Mouse (Mus musculus) liver, embryonic 14.5 days (tissue): ENCODE measurements around the gene Nutm1. TPM values are rescaled to one million over a fixed set of nuclear protein-coding genes. Genes with fewer than 3 reads are reported as not detected.

Experiments
- ATAC-seq: fragments of 200-750 bp; cut with Nextera tagmentation; 2 replicates; pipeline ENCODE4 v1.8.0; 2017; ENCODE audit warnings: moderate number of reproducible peaks, mild to moderate bottlenecking, moderate library complexity; ENCODE audit not compliant: insufficient read depth
- DNase-seq, 3 experiments: peaks; one replicate each; pipeline ENCODE4 v3.0.0-alpha.2; 2012 to 2013; ENCODE audit warnings: low read depth in 3 of 3, low spot score in 3 of 3
- H3K27ac ChIP-seq: fragments of 300-500 bp; sonication (generic); 2 replicates; pipeline ENCODE4 v1.5.1; 2014; ENCODE audit warnings: moderate library complexity, mild to moderate bottlenecking, control low read depth, inconsistent platforms
- H3K27me3 ChIP-seq: fragments of 300-500 bp; sonication (generic); 2 replicates; pipeline ENCODE4 v1.6.1; 2014; ENCODE audit warnings: mild to moderate bottlenecking, low read length, moderate library complexity; ENCODE audit not compliant: control insufficient read depth, insufficient read depth
- H3K36me3 ChIP-seq: fragments of 300-500 bp; sonication (generic); replicated peaks from 2 replicates; pipeline ENCODE4 v1.6.1; 2014; ENCODE audit warnings: low read depth; ENCODE audit not compliant: control insufficient read depth, insufficient read depth
- H3K4me1 ChIP-seq, 2 experiments: fragments of 200-500 bp in 1 of 2; fragments of 300-500 bp in 1 of 2; sonication (generic) in 1 of 2; replicated peaks; 2 replicates each; pipeline ENCODE4 v1.6.1; 2012 to 2014; ENCODE audit warnings: antibody characterized with exemption in 1 of 2, inconsistent platforms in 1 of 2, low read length in 1 of 2; ENCODE audit not compliant: control insufficient read depth in 2 of 2, insufficient read depth in 2 of 2
- H3K4me2 ChIP-seq: fragments of 300-500 bp; sonication (generic); 2 replicates; pipeline ENCODE4 v1.6.1; 2014; ENCODE audit warnings: low read depth, mild to moderate bottlenecking, control low read depth, moderate library complexity
- H3K4me3 ChIP-seq, 2 experiments: fragments of 200-500 bp in 1 of 2; fragments of 300-500 bp in 1 of 2; sonication (generic) in 1 of 2; 2 replicates each; pipeline ENCODE4 v1.5.1; 2012 to 2014; ENCODE audit warnings: low read depth in 2 of 2, low read length in 2 of 2, mild to moderate bottlenecking in 2 of 2, control low read depth in 1 of 2, inconsistent platforms in 1 of 2, moderate library complexity in 1 of 2; ENCODE audit not compliant: insufficient read depth in 1 of 2
- H3K9ac ChIP-seq: fragments of 300-500 bp; sonication (generic); replicated peaks from 2 replicates; pipeline ENCODE4 v1.6.1; 2014; ENCODE audit warnings: mild to moderate bottlenecking, control low read depth, moderate library complexity
- H3K9me3 ChIP-seq: fragments of 300-500 bp; sonication (generic); 2 replicates; pipeline ENCODE4 v1.6.1; 2016; ENCODE audit warnings: low read length, mixed read lengths; ENCODE audit not compliant: control insufficient read depth
- CTCF ChIP-seq: IDR thresholded peaks from 2 replicates; pipeline ENCODE4 v1.5.1; 2016; ENCODE audit warnings: antibody characterized with exemption, low read depth, control low read depth
- EP300 ChIP-seq: IDR thresholded peaks from 2 replicates; pipeline ENCODE4 v1.6.1; 2016; ENCODE audit warnings: antibody characterized with exemption, low read depth
- WGBS: fragments of 180-500 bp; shearing (Covaris S2); extraction: QIAGEN DNeasy Blood & Tissue Kit; methylation state at CpG from one replicate; pipeline ENCODE4 v1.1.7; 2014; ENCODE audit not compliant: insufficient replicate concordance; 5-methylcytosine and 5-hydroxymethylcytosine counted together
- polyA plus RNA-seq, 2 experiments: library from polyadenylated mRNA; depleted of rRNA in 1 of 2; stranded (reverse) in 1 of 2; unstranded in 1 of 2; fragments of >200 nt; fragmentation: Nextera tagmentation in 1 of 2; extraction: Ambion mirVana in 1 of 2; gene quantifications; 2 replicates each; pipeline versions ENCODE4 v1.2.1 to v1.2.3; 2012 to 2014

Nutm1 gene
- polyA plus RNA-seq, 2 experiments, result not detected

DNA sequence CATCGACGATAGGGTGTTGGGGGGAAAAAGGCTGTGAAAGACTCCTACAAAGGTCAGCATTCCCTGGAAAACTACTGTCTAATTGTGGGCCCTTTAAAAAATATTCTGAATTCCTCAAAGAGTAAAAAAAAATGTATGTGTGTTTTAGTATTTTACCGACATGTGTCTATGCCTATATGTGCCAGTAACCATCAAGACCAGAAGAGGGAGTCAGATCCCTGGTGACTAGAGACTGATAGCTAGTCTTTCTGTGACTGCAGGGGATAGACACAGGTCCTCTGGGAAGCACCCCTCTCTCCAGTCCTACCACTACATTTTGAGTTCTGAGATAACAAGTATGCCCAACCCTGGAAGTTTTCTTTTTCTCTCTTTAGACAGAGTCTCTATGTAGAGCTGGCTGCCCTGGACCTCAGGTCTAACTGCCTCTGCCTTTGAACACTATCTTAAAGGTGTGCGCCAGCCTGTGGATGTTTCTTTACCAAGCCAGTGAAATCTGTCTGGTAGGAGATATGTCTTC, 3.7 kb upstream of the Nutm1 start:
- Histone ChIP-seq H3K4me2 (peak overlapping the region; percentile 83), H3K4me3 (peak overlapping the region; percentile 76 to 99), H3K9me3 (no peaks in the 10 kb centered on the region), H3K9ac (peak overlapping the region; percentile 79), H3K36me3 (no peaks in the 10 kb centered on the region), H3K27me3 (no peaks in the 10 kb centered on the region), H3K27ac (peak overlapping the region; percentile 73), H3K4me1 (peaks cover 10 to 20% of the 10 kb centered on the region in 2 experiments; a peak in 3 of 4 replicates)
- DNase-seq, result peak in 1 of 3 experiments; percentile 36
- TF ChIP-seq EP300 (no peak), CTCF (peak; percentile 59)
- WGBS, result 18% methylated on average over 4 of the region's 4 CpGs
- ATAC-seq, result no peak

- Histone ChIP-seq H3K36me3 (no peaks in the 10 kb centered on the region), H3K4me1 (peaks cover 10 to 19% of the 10 kb centered on the region in 2 experiments; a peak in 3 of 4 replicates), H3K27me3 (no peaks in the 10 kb centered on the region), H3K9ac (peak within 1 kb of the TSS; percentile 79), H3K4me2 (peak within 1 kb of the TSS; percentile 83), H3K9me3 (no peaks in the 10 kb centered on the region), H3K27ac (peak within 1 kb of the TSS; percentile 73), H3K4me3 (peak within 1 kb of the TSS; percentile 76 to 99)
- TF ChIP-seq CTCF (peak; percentile 95), EP300 (peak; percentile 24; the same call in 1 of the 2 replicates)
- under 1% methylated on average over 36 of the region's 36 CpGs for WGBS
- ATAC-seq (peak; percentile 44), DNase-seq (peak; percentile 79 to 84 (median 80))
Measured at GRCm38 (mm10) chr2:112261748-112262653, 2.9 kb upstream of the Nutm1 start, which contains the start of gene Nop10. TSS of gene Nop10 (plus strand) at chr2:112261926.

- Histone ChIP-seq H3K4me2 (no peak overlapping the region), H3K9ac (no peak overlapping the region), H3K36me3 (no peaks in the 10 kb centered on the region), H3K9me3 (no peaks in the 10 kb centered on the region), H3K27ac (no peak overlapping the region), H3K27me3 (no peaks in the 10 kb centered on the region), H3K4me1 (no peaks in the 10 kb centered on the region), H3K4me3 (no peak overlapping the region)
- no peak for TF ChIP-seq CTCF
- TF ChIP-seq EP300, result no peak
- DNase-seq (no peak), ATAC-seq (no peak)
- WGBS, result 44% methylated on average over 7 of the region's 7 CpGs
Measured at GRCm38 (mm10) chr2:112254675-112255515, 4.2 kb downstream of the Nutm1 start.

GRCm38 (mm10) chr2:112249780-112250453, 9.2 kb downstream of the Nutm1 start:
- 68% methylated on average over 10 of the region's 10 CpGs for WGBS
- Histone ChIP-seq H3K4me3 (no peak overlapping the region), H3K4me1 (no peaks in the 10 kb centered on the region), H3K9ac (no peak overlapping the region), H3K36me3 (no peaks in the 10 kb centered on the region), H3K27ac (no peak overlapping the region), H3K9me3 (no peaks in the 10 kb centered on the region), H3K27me3 (no peaks in the 10 kb centered on the region), H3K4me2 (no peak overlapping the region)
- no peak for ATAC-seq
- DNase-seq, result no peak
- TF ChIP-seq CTCF (no peak), EP300 (no peak)
